Mouse (Mus musculus) midbrain, postnatal 0 days (tissue): Measurements from ENCODE around the gene Arhgef1. TPM values are rescaled to one million over a fixed set of nuclear protein-coding genes. Genes with fewer than 3 reads are reported as not detected.

ENCODE experiments used
- ATAC-seq: fragments of 200-750 bp; cut with Nextera tagmentation; 2 replicates; pipeline ENCODE4 v1.8.0; 2017; ENCODE audit warnings: moderate number of reproducible peaks, mild to moderate bottlenecking, moderate TSS enrichment, moderate library complexity; ENCODE audit not compliant: low FRiP score
- DNase-seq: peaks from one replicate; pipeline ENCODE4 v3.0.0-alpha.2; 2015; ENCODE audit warnings: low spot score
- H3K27ac ChIP-seq: fragments of 300-500 bp; sonication (generic); 2 replicates; pipeline ENCODE4 v1.5.1; 2014; ENCODE audit warnings: low read depth, mild to moderate bottlenecking, low read length, mixed read lengths
- H3K27me3 ChIP-seq: fragments of 300-500 bp; sonication (generic); 2 replicates; pipeline ENCODE4 v1.6.1; 2014; ENCODE audit warnings: low read length, control low read depth, mixed read lengths; ENCODE audit not compliant: insufficient read depth
- H3K36me3 ChIP-seq: fragments of 300-500 bp; sonication (generic); 2 replicates; pipeline ENCODE4 v1.6.1; 2014; ENCODE audit warnings: low read length, control low read depth, mixed read lengths; ENCODE audit not compliant: insufficient read depth
- H3K4me1 ChIP-seq: fragments of 300-500 bp; sonication (generic); 2 replicates; pipeline ENCODE4 v1.6.1; 2014; ENCODE audit warnings: mild to moderate bottlenecking, control low read depth, antibody characterized with exemption, low read length, mixed read lengths; ENCODE audit not compliant: insufficient read depth
- H3K4me2 ChIP-seq: fragments of 300-500 bp; sonication (generic); 2 replicates; pipeline ENCODE4 v1.6.1; 2014; ENCODE audit warnings: low read depth, mild to moderate bottlenecking, low read length, mixed read lengths; ENCODE audit not compliant: poor library complexity, severe bottlenecking
- H3K4me3 ChIP-seq: fragments of 300-500 bp; sonication (generic); 2 replicates; pipeline ENCODE4 v1.5.1; 2014; ENCODE audit warnings: low read depth, mild to moderate bottlenecking, low read length, moderate library complexity
- H3K9ac ChIP-seq: fragments of 300-500 bp; sonication (generic); replicated peaks from 2 replicates; pipeline ENCODE4 v1.6.1; 2014; ENCODE audit warnings: mild to moderate bottlenecking, low read length, moderate library complexity, mixed read lengths; ENCODE audit not compliant: poor library complexity, severe bottlenecking
- H3K9me3 ChIP-seq: fragments of 300-500 bp; sonication (generic); 2 replicates; pipeline ENCODE4 v1.6.1; 2016; ENCODE audit warnings: low read length, control low read depth
- CTCF ChIP-seq: IDR thresholded peaks from 2 replicates; pipeline ENCODE4 v1.5.1; 2016; ENCODE audit warnings: antibody characterized with exemption, mild to moderate bottlenecking
- WGBS: fragments of 180-500 bp; shearing (Covaris S2); extraction: QIAGEN DNeasy Blood & Tissue Kit; methylation state at CpG from one replicate; pipeline ENCODE4 v1.1.7; 2014; 5-methylcytosine and 5-hydroxymethylcytosine counted together
- polyA plus RNA-seq: library from polyadenylated mRNA; unstranded; fragments of >200 nt; fragmentation: Nextera tagmentation; extraction: Ambion mirVana; gene quantifications from 2 replicates; pipeline ENCODE4 v1.2.1, GENCODE M21; 2015
- total RNA-seq: library from RNA; depleted of rRNA; stranded (reverse); fragments of >200 nt; gene quantifications from 2 replicates; pipeline ENCODE4 v1.2.3, GENCODE M21; 2014

Gene Arhgef1
- total and polyA plus RNA-seq, 2 experiments from 2014 or later: 19.1 to 33.0 TPM

DNA sequence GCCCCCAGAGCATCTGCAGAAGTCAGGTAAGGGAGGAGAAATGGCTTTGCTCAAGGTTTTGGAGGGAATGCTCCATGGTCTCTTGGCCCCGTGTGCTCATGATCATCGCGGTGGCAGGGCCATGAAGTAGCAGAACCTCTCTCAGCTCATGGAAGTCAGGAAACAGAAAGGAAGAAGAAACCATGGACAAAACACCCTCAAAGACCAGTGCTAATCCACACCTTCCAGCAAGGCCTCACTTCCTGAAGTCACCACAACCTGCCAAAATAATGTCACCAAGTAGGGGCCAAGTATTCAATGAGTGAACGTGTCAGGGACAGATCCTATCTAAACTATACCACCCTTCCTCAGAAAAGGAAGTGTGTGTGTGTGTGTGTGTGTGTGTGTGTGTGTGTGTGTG, 39.9 kb upstream of the Arhgef1 start:
- H3K9ac ChIP-seq: no peak overlapping the region
- H3K4me2 ChIP-seq: no peak overlapping the region
- no peak for DNase-seq
- no peaks in the 10 kb centered on the region for H3K4me1 ChIP-seq
- H3K9me3 ChIP-seq: no peaks in the 10 kb centered on the region
- no peaks in the 10 kb centered on the region for H3K36me3 ChIP-seq
- 87% methylated on average over 4 of the region's 4 CpGs for WGBS
- no peak overlapping the region for H3K27ac ChIP-seq
- H3K4me3 ChIP-seq: no peak overlapping the region
- TF ChIP-seq CTCF: no peak
- no peaks in the 10 kb centered on the region for H3K27me3 ChIP-seq
- no peak for ATAC-seq

GRCm38 (mm10) chr7:24864156-24864555, 38.6 kb upstream of the Arhgef1 start:
- 17% methylated on average over 6 of the region's 6 CpGs for WGBS
- TF ChIP-seq CTCF: no peak
- no peak overlapping the region for H3K27ac ChIP-seq
- no peak overlapping the region for H3K4me2 ChIP-seq
- H3K4me1 ChIP-seq: no peaks in the 10 kb centered on the region
- no peaks in the 10 kb centered on the region for H3K36me3 ChIP-seq
- DNase-seq (no peak), ATAC-seq (no peak)
- H3K9ac ChIP-seq: no peak overlapping the region
- H3K9me3 ChIP-seq: no peaks in the 10 kb centered on the region
- no peak overlapping the region for H3K4me3 ChIP-seq
- no peaks in the 10 kb centered on the region for H3K27me3 ChIP-seq

- H3K27me3 ChIP-seq: no peaks in the 10 kb centered on the region
- H3K9ac ChIP-seq: no peak overlapping the region
- H3K9me3 ChIP-seq: no peaks in the 10 kb centered on the region
- H3K4me2 ChIP-seq: no peak overlapping the region
- WGBS: 35% methylated on average over 17 of the region's 17 CpGs
- H3K4me3 ChIP-seq: no peak overlapping the region
- no peaks in the 10 kb centered on the region for H3K4me1 ChIP-seq
- ATAC-seq: no peak
- no peaks in the 10 kb centered on the region for H3K36me3 ChIP-seq
- TF ChIP-seq CTCF: no peak
- H3K27ac ChIP-seq: no peak overlapping the region
- DNase-seq: no peak
These were observed 33.6 kb upstream of the Arhgef1 start for GRCm38 (mm10) chr7:24869080-24869479.

- Histone ChIP-seq H3K27me3 (no peaks in the 10 kb centered on the region), H3K9ac (no peak within 1 kb of the TSS), H3K36me3 (no peaks in the 10 kb centered on the region), H3K9me3 (no peaks in the 10 kb centered on the region), H3K4me1 (no peaks in the 10 kb centered on the region), H3K4me3 (no peak within 1 kb of the TSS), H3K4me2 (no peak within 1 kb of the TSS), H3K27ac (no peak within 1 kb of the TSS)
- WGBS: 51% methylated on average over 40 of the region's 41 CpGs
- ATAC-seq (peak; percentile 51), DNase-seq (no peak)
- no peak for TF ChIP-seq CTCF
These were observed 33.1 kb upstream of the Arhgef1 start, which contains the start of the genes Lypd4 and Dmrtc2 for GRCm38 (mm10) chr7:24869532-24870165. Gene Lypd4, minus strand, starts transcription at chr7:24869941. Gene Dmrtc2, plus strand, starts transcription at chr7:24870057.

DNA sequence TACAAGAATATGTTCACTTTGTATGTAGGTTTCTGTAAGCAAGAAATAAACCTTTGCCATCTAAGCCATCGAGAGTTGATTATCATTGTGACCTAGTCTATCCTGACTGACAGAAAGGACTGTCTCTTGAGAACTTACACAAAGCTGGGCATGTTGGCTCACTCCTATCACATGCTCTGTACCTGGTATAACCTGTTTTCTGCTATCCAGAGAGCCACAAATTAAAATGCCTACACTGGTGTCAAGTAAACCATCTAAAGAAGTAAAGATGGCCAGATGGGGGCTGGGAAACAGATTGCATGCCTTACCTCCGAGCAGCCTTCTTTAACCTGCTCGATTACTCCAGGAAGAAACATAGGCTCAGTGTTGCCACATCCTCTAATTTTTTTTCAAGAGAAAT, 25.1 kb upstream of the Arhgef1 start:
- Histone ChIP-seq H3K4me3 (no peak overlapping the region), H3K36me3 (no peaks in the 10 kb centered on the region), H3K27me3 (no peaks in the 10 kb centered on the region), H3K27ac (no peak overlapping the region), H3K4me2 (no peak overlapping the region), H3K9me3 (no peaks in the 10 kb centered on the region), H3K9ac (no peak overlapping the region), H3K4me1 (no peaks in the 10 kb centered on the region)
- no peak for TF ChIP-seq CTCF
- DNase-seq (no peak), ATAC-seq (no peak)
- WGBS: 87% methylated on average over 3 of the region's 3 CpGs

GRCm38 (mm10) chr7:24879620-24880019, 23.1 kb upstream of the Arhgef1 start:
- no peaks in the 10 kb centered on the region for H3K27me3 ChIP-seq
- H3K9me3 ChIP-seq: no peaks in the 10 kb centered on the region
- DNase-seq (no peak), ATAC-seq (no peak)
- no peak overlapping the region for H3K9ac ChIP-seq
- no peaks in the 10 kb centered on the region for H3K36me3 ChIP-seq
- TF ChIP-seq CTCF: no peak
- H3K4me2 ChIP-seq: no peak overlapping the region
- WGBS: 13% methylated on average over 2 of the region's 2 CpGs
- no peak overlapping the region for H3K27ac ChIP-seq
- H3K4me3 ChIP-seq: no peak overlapping the region
- H3K4me1 ChIP-seq: no peaks in the 10 kb centered on the region
